In the genomic region with DNA sequence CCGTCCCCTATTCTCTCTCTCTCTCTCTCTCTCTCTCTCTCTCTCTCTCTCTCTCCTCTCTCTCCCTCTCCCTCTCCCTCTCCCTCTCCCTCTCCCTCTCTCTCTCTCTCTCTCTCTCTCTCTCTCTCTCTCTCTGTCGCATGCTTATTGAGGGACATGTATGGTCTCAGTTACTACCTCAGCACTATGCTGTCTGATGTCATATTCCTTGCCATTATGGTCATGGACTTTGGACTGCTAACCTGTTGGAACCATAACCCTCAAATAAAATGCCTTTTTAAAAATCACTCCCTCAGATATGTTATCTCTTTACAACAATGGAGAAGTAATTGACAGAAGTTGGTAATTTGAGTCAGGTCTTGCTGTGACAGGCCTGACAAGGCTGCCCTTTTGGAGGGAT, we compare ENCODE assay signal across 4 mouse cellular contexts.
DNase-seq lines count a peak whose midpoint lies in the region; ATAC-seq and TF ChIP-seq lines count a peak whose summit lies in the region.
"Not testable (repeated sequence)": the region's sequence is repeated elsewhere in the genome, so short reads cannot be mapped to it uniquely, and the experiment has no call there.

No protein-coding gene starts in this region.

- WGBS in intestine, embryonic 15.5 days: 87% methylated on average over 2 of the region's 2 CpGs
- WGBS in intestine, embryonic 16.5 days: 100% methylated on average over 2 of the region's 2 CpGs
- WGBS in intestine, postnatal 0 days: 78% methylated on average over 2 of the region's 2 CpGs
- WGBS in midbrain, embryonic 11.5 days: 92% methylated on average over 2 of the region's 2 CpGs

- peak; percentile 41 for DNase-seq in midbrain, embryonic 11.5 days (ENCODE audit: low spot score, missing footprints)

- not testable (repeated sequence) for TF ChIP-seq CTCF in intestine, postnatal 0 days (IDR thresholded peaks at IDR 0.05; ENCODE audit: low read depth)

- not testable (repeated sequence) for H3K27ac ChIP-seq in intestine, embryonic 15.5 days; intestine, embryonic 16.5 days (ENCODE audit: low read length); intestine, postnatal 0 days (ENCODE audit: low read depth, low read length); midbrain, embryonic 11.5 days (ENCODE audit: low read depth, low read length)

- not testable (repeated sequence) for H3K27me3 ChIP-seq in intestine, embryonic 15.5 days (replicated peaks); intestine, embryonic 16.5 days (replicated peaks; ENCODE audit: control insufficient read depth, insufficient read depth, low read length); intestine, postnatal 0 days (replicated peaks; ENCODE audit: control insufficient read depth, insufficient read depth, low read length); midbrain, embryonic 11.5 days (ENCODE audit: control insufficient read depth, insufficient read depth, low read length)

- ATAC-seq in intestine, embryonic 15.5 days: 0 out of 2 replicates have a peak, but pooled peaks have one; percentile 31
- ATAC-seq in intestine, embryonic 16.5 days: peak; percentile 76
- peak; percentile 88 for ATAC-seq in intestine, postnatal 0 days
- ATAC-seq in midbrain, embryonic 11.5 days (ENCODE audit: low FRiP score): not testable (repeated sequence)

- H3K9me3 ChIP-seq in intestine, embryonic 15.5 days; intestine, embryonic 16.5 days (ENCODE audit: control insufficient read depth, low read length); intestine, postnatal 0 days (ENCODE audit: control insufficient read depth); midbrain, embryonic 11.5 days (ENCODE audit: control insufficient read depth, low read length): not testable (repeated sequence)

- not testable (repeated sequence) for H3K4me3 ChIP-seq in intestine, embryonic 15.5 days (replicated peaks); intestine, embryonic 16.5 days (ENCODE audit: low read length); intestine, postnatal 0 days (ENCODE audit: low read depth, low read length); midbrain, embryonic 11.5 days (ENCODE audit: low read depth, low read length)

- not testable (repeated sequence) for H3K4me1 ChIP-seq in intestine, embryonic 15.5 days (replicated peaks); intestine, embryonic 16.5 days (ENCODE audit: control insufficient read depth, insufficient read depth, low read length); intestine, postnatal 0 days (replicated peaks; ENCODE audit: control insufficient read depth, insufficient read depth, low read length); midbrain, embryonic 11.5 days (ENCODE audit: control insufficient read depth, insufficient read depth, low read length)

- H3K4me2 ChIP-seq in intestine, embryonic 15.5 days (replicated peaks); intestine, embryonic 16.5 days (ENCODE audit: low read depth, low read length); intestine, postnatal 0 days (replicated peaks; ENCODE audit: low read depth); midbrain, embryonic 11.5 days: not testable (repeated sequence)

- not testable (repeated sequence) for H3K36me3 ChIP-seq in intestine, embryonic 15.5 days; intestine, embryonic 16.5 days (ENCODE audit: control insufficient read depth, insufficient read depth, low read length); intestine, postnatal 0 days (ENCODE audit: control insufficient read depth, insufficient read depth); midbrain, embryonic 11.5 days (ENCODE audit: control insufficient read depth, insufficient read depth, low read length)

- H3K9ac ChIP-seq in intestine, embryonic 15.5 days; intestine, embryonic 16.5 days (ENCODE audit: low read depth, low read length); intestine, postnatal 0 days (ENCODE audit: low read depth, low read length); midbrain, embryonic 11.5 days (ENCODE audit: low read length): not testable (repeated sequence)
